Mouse (Mus musculus) liver, embryonic 14.5 days (tissue): ENCODE results near the gene Ephb1. TPM values are rescaled to one million over a fixed set of nuclear protein-coding genes. Genes with fewer than 3 reads are reported as not detected.

ENCODE experiments used
- ATAC-seq: fragments of 200-750 bp; cut with Nextera tagmentation; 2 replicates; pipeline ENCODE4 v1.8.0; 2017; ENCODE audit warnings: moderate number of reproducible peaks, mild to moderate bottlenecking, moderate library complexity; ENCODE audit not compliant: insufficient read depth
- DNase-seq, 3 experiments: peaks; one replicate each; pipeline ENCODE4 v3.0.0-alpha.2; 2012 to 2013; ENCODE audit warnings: low read depth in 3 of 3, low spot score in 3 of 3
- H3K27ac ChIP-seq: fragments of 300-500 bp; sonication (generic); 2 replicates; pipeline ENCODE4 v1.5.1; 2014; ENCODE audit warnings: moderate library complexity, mild to moderate bottlenecking, control low read depth, inconsistent platforms
- H3K27me3 ChIP-seq: fragments of 300-500 bp; sonication (generic); 2 replicates; pipeline ENCODE4 v1.6.1; 2014; ENCODE audit warnings: mild to moderate bottlenecking, low read length, moderate library complexity; ENCODE audit not compliant: control insufficient read depth, insufficient read depth
- H3K36me3 ChIP-seq: fragments of 300-500 bp; sonication (generic); replicated peaks from 2 replicates; pipeline ENCODE4 v1.6.1; 2014; ENCODE audit warnings: low read depth; ENCODE audit not compliant: control insufficient read depth, insufficient read depth
- H3K4me1 ChIP-seq, 2 experiments: fragments of 200-500 bp in 1 of 2; fragments of 300-500 bp in 1 of 2; sonication (generic) in 1 of 2; replicated peaks; 2 replicates each; pipeline ENCODE4 v1.6.1; 2012 to 2014; ENCODE audit warnings: antibody characterized with exemption in 1 of 2, inconsistent platforms in 1 of 2, low read length in 1 of 2; ENCODE audit not compliant: control insufficient read depth in 2 of 2, insufficient read depth in 2 of 2
- H3K4me2 ChIP-seq: fragments of 300-500 bp; sonication (generic); 2 replicates; pipeline ENCODE4 v1.6.1; 2014; ENCODE audit warnings: low read depth, mild to moderate bottlenecking, control low read depth, moderate library complexity
- H3K4me3 ChIP-seq, 2 experiments: fragments of 200-500 bp in 1 of 2; fragments of 300-500 bp in 1 of 2; sonication (generic) in 1 of 2; 2 replicates each; pipeline ENCODE4 v1.5.1; 2012 to 2014; ENCODE audit warnings: low read depth in 2 of 2, low read length in 2 of 2, mild to moderate bottlenecking in 2 of 2, control low read depth in 1 of 2, inconsistent platforms in 1 of 2, moderate library complexity in 1 of 2; ENCODE audit not compliant: insufficient read depth in 1 of 2
- H3K9ac ChIP-seq: fragments of 300-500 bp; sonication (generic); replicated peaks from 2 replicates; pipeline ENCODE4 v1.6.1; 2014; ENCODE audit warnings: mild to moderate bottlenecking, control low read depth, moderate library complexity
- H3K9me3 ChIP-seq: fragments of 300-500 bp; sonication (generic); 2 replicates; pipeline ENCODE4 v1.6.1; 2016; ENCODE audit warnings: low read length, mixed read lengths; ENCODE audit not compliant: control insufficient read depth
- CTCF ChIP-seq: IDR thresholded peaks from 2 replicates; pipeline ENCODE4 v1.5.1; 2016; ENCODE audit warnings: antibody characterized with exemption, low read depth, control low read depth
- EP300 ChIP-seq: IDR thresholded peaks from 2 replicates; pipeline ENCODE4 v1.6.1; 2016; ENCODE audit warnings: antibody characterized with exemption, low read depth
- WGBS: fragments of 180-500 bp; shearing (Covaris S2); extraction: QIAGEN DNeasy Blood & Tissue Kit; methylation state at CpG from one replicate; pipeline ENCODE4 v1.1.7; 2014; ENCODE audit not compliant: insufficient replicate concordance; 5-methylcytosine and 5-hydroxymethylcytosine counted together
- polyA plus RNA-seq, 2 experiments: library from polyadenylated mRNA; depleted of rRNA in 1 of 2; stranded (reverse) in 1 of 2; unstranded in 1 of 2; fragments of >200 nt; fragmentation: Nextera tagmentation in 1 of 2; extraction: Ambion mirVana in 1 of 2; gene quantifications; 2 replicates each; pipeline versions ENCODE4 v1.2.1 to v1.2.3; 2012 to 2014

The Ephb1 gene
- polyA plus RNA-seq, 2 experiments = 0.25 to 0.29 TPM

GRCm38 (mm10) chr9:102256407-102256806, 98.1 kb downstream of the Ephb1 start:
- Histone ChIP-seq H3K4me2 (no peak overlapping the region), H3K9me3 (no peaks in the 10 kb centered on the region), H3K36me3 (no peaks in the 10 kb centered on the region), H3K27ac (no peak overlapping the region), H3K9ac (no peak overlapping the region), H3K27me3 (no peaks in the 10 kb centered on the region), H3K4me3 (no peak overlapping the region), H3K4me1 (no peaks in the 10 kb centered on the region)
- no peak for DNase-seq
- WGBS = 62% methylated on average over 5 of the region's 5 CpGs
- TF ChIP-seq EP300 (no peak), CTCF (no peak)
- ATAC-seq = no peak

GRCm38 (mm10) chr9:102255803-102256202, 98.7 kb downstream of the Ephb1 start:
- Histone ChIP-seq H3K9ac (no peak overlapping the region), H3K27ac (no peak overlapping the region), H3K4me3 (no peak overlapping the region), H3K9me3 (no peaks in the 10 kb centered on the region), H3K27me3 (no peaks in the 10 kb centered on the region), H3K36me3 (no peaks in the 10 kb centered on the region), H3K4me2 (no peak overlapping the region), H3K4me1 (no peaks in the 10 kb centered on the region)
- 50% methylated on average over 6 of the region's 6 CpGs for WGBS
- no peak for TF ChIP-seq CTCF
- no peak for TF ChIP-seq EP300
- ATAC-seq (no peak), DNase-seq (no peak)

GRCm38 (mm10) chr9:102249124-102249816, 105.2 kb downstream of the Ephb1 start:
- Histone ChIP-seq H3K27ac (no peak overlapping the region), H3K4me3 (no peak overlapping the region), H3K4me2 (no peak overlapping the region), H3K27me3 (no peaks in the 10 kb centered on the region), H3K9ac (no peak overlapping the region), H3K36me3 (no peaks in the 10 kb centered on the region), H3K9me3 (no peaks in the 10 kb centered on the region), H3K4me1 (no peaks in the 10 kb centered on the region)
- TF ChIP-seq CTCF (no peak), EP300 (no peak)
- no peak for DNase-seq
- WGBS = 32% methylated on average over 9 of the region's 9 CpGs
- ATAC-seq = no peak

- 69% methylated on average over 7 of the region's 7 CpGs for WGBS
- no peak for ATAC-seq
- no peaks in the 10 kb centered on the region for H3K4me1 ChIP-seq
- H3K36me3 ChIP-seq = no peaks in the 10 kb centered on the region
- no peak overlapping the region for H3K9ac ChIP-seq
- H3K4me2 ChIP-seq = no peak overlapping the region
- TF ChIP-seq CTCF (no peak), EP300 (no peak)
- H3K9me3 ChIP-seq = no peaks in the 10 kb centered on the region
- no peak overlapping the region for H3K4me3 ChIP-seq
- DNase-seq = no peak
- no peaks in the 10 kb centered on the region for H3K27me3 ChIP-seq
- H3K27ac ChIP-seq = no peak overlapping the region
These were observed 108.9 kb downstream of the Ephb1 start for GRCm38 (mm10) chr9:102245551-102245950.

- WGBS = 36% methylated on average over 7 of the region's 7 CpGs
- Histone ChIP-seq H3K4me1 (no peaks in the 10 kb centered on the region), H3K9ac (no peak overlapping the region), H3K9me3 (no peaks in the 10 kb centered on the region), H3K27ac (no peak overlapping the region), H3K4me3 (no peak overlapping the region), H3K36me3 (no peaks in the 10 kb centered on the region), H3K27me3 (no peaks in the 10 kb centered on the region), H3K4me2 (no peak overlapping the region)
- no peak for ATAC-seq
- no peak for TF ChIP-seq EP300
- no peak for TF ChIP-seq CTCF
- DNase-seq = no peak
These were observed 111.2 kb downstream of the Ephb1 start for GRCm38 (mm10) chr9:102243296-102243695.
